Mouse (Mus musculus) forebrain, embryonic 16.5 days (tissue): ENCODE results near the gene Pnrc1. TPM values are rescaled to one million over a fixed set of nuclear protein-coding genes. Genes with fewer than 3 reads are reported as not detected.

Experiments used
- ATAC-seq: fragments of 200-750 bp; cut with Nextera tagmentation; 2 replicates; pipeline ENCODE4 v1.8.0; 2017; ENCODE audit warnings: mild to moderate bottlenecking, moderate library complexity
- H3K27ac ChIP-seq: fragments of 300-500 bp; sonication (generic); 2 replicates; pipeline ENCODE4 v1.5.1; 2014; ENCODE audit warnings: low read length, control low read depth
- H3K27me3 ChIP-seq: fragments of 300-500 bp; sonication (generic); replicated peaks from 2 replicates; pipeline ENCODE4 v1.6.1; 2014; ENCODE audit warnings: low read length; ENCODE audit not compliant: control insufficient read depth, insufficient read depth
- H3K36me3 ChIP-seq: fragments of 300-500 bp; sonication (generic); 2 replicates; pipeline ENCODE4 v1.6.1; 2014; ENCODE audit not compliant: control insufficient read depth, insufficient read depth
- H3K4me1 ChIP-seq: fragments of 300-500 bp; sonication (generic); replicated peaks from 2 replicates; pipeline ENCODE4 v1.6.1; 2014; ENCODE audit warnings: low read length; ENCODE audit not compliant: control insufficient read depth, insufficient read depth
- H3K4me2 ChIP-seq: fragments of 300-500 bp; sonication (generic); 2 replicates; pipeline ENCODE4 v1.6.1; 2014; ENCODE audit warnings: mild to moderate bottlenecking, low read length, control low read depth
- H3K4me3 ChIP-seq: fragments of 300-500 bp; sonication (generic); replicated peaks from 2 replicates; pipeline ENCODE4 v1.5.1; 2014; ENCODE audit warnings: mild to moderate bottlenecking, low read length, control low read depth
- H3K9ac ChIP-seq: fragments of 300-500 bp; sonication (generic); replicated peaks from 2 replicates; pipeline ENCODE4 v1.6.1; 2014; ENCODE audit warnings: low read depth, low read length, control low read depth
- H3K9me3 ChIP-seq: fragments of 300-500 bp; sonication (generic); 2 replicates; pipeline ENCODE4 v1.6.1; 2016; ENCODE audit warnings: low read length; ENCODE audit not compliant: control insufficient read depth
- WGBS: fragments of 180-500 bp; shearing (Covaris S2); extraction: QIAGEN DNeasy Blood & Tissue Kit; methylation state at CpG from one replicate; pipeline ENCODE4 v1.1.7; 2014; 5-methylcytosine and 5-hydroxymethylcytosine counted together
- polyA plus RNA-seq: library from polyadenylated mRNA; unstranded; fragments of >200 nt; fragmentation: Nextera tagmentation; extraction: Ambion mirVana; gene quantifications from 2 replicates; pipeline ENCODE4 v1.2.1, GENCODE M21; 2015

Pnrc1 gene
- polyA plus RNA-seq, 1 experiment from 2014 or later, result 77.6 TPM

GRCm38 (mm10) chr4:33249716-33250230 is 40.2 kb downstream of the Pnrc1 start:
- Histone ChIP-seq H3K9ac (no peak overlapping the region), H3K27ac (no peak overlapping the region), H3K9me3 (no peaks in the 10 kb centered on the region), H3K4me1 (peaks cover 22% of the 10 kb centered on the region), H3K27me3 (no peaks in the 10 kb centered on the region), H3K36me3 (peaks cover 10% of the 10 kb centered on the region; the same call in 1 of the 2 replicates), H3K4me2 (no peak overlapping the region), H3K4me3 (no peak overlapping the region)
- 50% methylated on average over 1 of the region's 1 CpGs for WGBS
- no peak for ATAC-seq

GRCm38 (mm10) chr4:33248915-33249314 is 41.0 kb downstream of the Pnrc1 start:
- Histone ChIP-seq H3K9ac (peak overlapping the region; percentile 79), H3K27me3 (no peaks in the 10 kb centered on the region), H3K36me3 (peaks cover 10% of the 10 kb centered on the region), H3K9me3 (no peaks in the 10 kb centered on the region), H3K4me2 (peak overlapping the region; percentile 66), H3K4me1 (peaks cover 24% of the 10 kb centered on the region), H3K4me3 (peak overlapping the region; percentile 95), H3K27ac (peak overlapping the region; percentile 99)
- no peak for ATAC-seq
- 0% methylated on average over 4 of the region's 4 CpGs for WGBS

- H3K9me3 ChIP-seq, result no peaks in the 10 kb centered on the region
- peak overlapping the region; percentile 95 for H3K9ac ChIP-seq
- no peaks in the 10 kb centered on the region for H3K27me3 ChIP-seq
- peak overlapping the region; percentile 99 for H3K27ac ChIP-seq
- H3K4me3 ChIP-seq, result peak overlapping the region; percentile 95
- H3K4me2 ChIP-seq, result peak overlapping the region; percentile 66
- ATAC-seq, result peak; percentile 94
- WGBS, result under 1% methylated on average over 85 of the region's 88 CpGs
- peaks cover 11% of the 10 kb centered on the region for H3K36me3 ChIP-seq
- H3K4me1 ChIP-seq, result peaks cover 24% of the 10 kb centered on the region
Observed at GRCm38 (mm10) chr4:33248062-33248889, 41.7 kb downstream of the Pnrc1 start.

GRCm38 (mm10) chr4:33247479-33248053 is 42.4 kb downstream of the Pnrc1 start:
- Histone ChIP-seq H3K27ac (peak overlapping the region; percentile 99), H3K27me3 (no peaks in the 10 kb centered on the region)
- under 1% methylated on average over 57 of the region's 60 CpGs for WGBS

GRCm38 (mm10) chr4:33245853-33246395 is 44.0 kb downstream of the Pnrc1 start:
- Histone ChIP-seq H3K4me1 (peaks cover 24% of the 10 kb centered on the region), H3K36me3 (peaks cover 14% of the 10 kb centered on the region), H3K9ac (no peak overlapping the region), H3K27me3 (no peaks in the 10 kb centered on the region), H3K4me3 (no peak overlapping the region; the same call in 1 of the 2 replicates), H3K4me2 (peak overlapping the region; percentile 29), H3K27ac (no peak overlapping the region), H3K9me3 (no peaks in the 10 kb centered on the region)
- ATAC-seq, result no peak
- 90% methylated on average over 14 of the region's 14 CpGs for WGBS

More at GRCm38 (mm10) chr4:33247479-33248053, 42.4 kb downstream of the Pnrc1 start:
- Histone ChIP-seq H3K36me3 (peaks cover 14% of the 10 kb centered on the region), H3K9me3 (no peaks in the 10 kb centered on the region), H3K4me3 (peak overlapping the region; percentile 95), H3K9ac (peak overlapping the region; percentile 95), H3K4me2 (peak overlapping the region; percentile 59), H3K4me1 (peaks cover 24% of the 10 kb centered on the region)
- peak; percentile 91 for ATAC-seq

GRCm38 (mm10) chr4:33243921-33244320 is 46.0 kb downstream of the Pnrc1 start:
- no peak overlapping the region for H3K4me3 ChIP-seq
- H3K27me3 ChIP-seq, result no peaks in the 10 kb centered on the region
- no peaks in the 10 kb centered on the region for H3K9me3 ChIP-seq
- 83% methylated on average over 4 of the region's 4 CpGs for WGBS
- peaks cover 19% of the 10 kb centered on the region for H3K4me1 ChIP-seq
- H3K9ac ChIP-seq, result no peak overlapping the region
- no peak overlapping the region for H3K4me2 ChIP-seq
- H3K27ac ChIP-seq, result no peak overlapping the region
- peaks cover 14% of the 10 kb centered on the region for H3K36me3 ChIP-seq
- no peak for ATAC-seq

GRCm38 (mm10) chr4:33243016-33243758 is 46.8 kb downstream of the Pnrc1 start:
- Histone ChIP-seq H3K9me3 (no peaks in the 10 kb centered on the region), H3K27ac (peak overlapping the region; percentile 19; the same call in 1 of the 2 replicates), H3K36me3 (peaks cover 14% of the 10 kb centered on the region), H3K9ac (no peak overlapping the region), H3K27me3 (no peaks in the 10 kb centered on the region), H3K4me3 (no peak overlapping the region), H3K4me2 (no peak overlapping the region), H3K4me1 (peaks cover 18% of the 10 kb centered on the region)
- no peak for ATAC-seq
- WGBS, result 81% methylated on average over 12 of the region's 12 CpGs

GRCm38 (mm10) chr4:33242536-33242935 is 47.4 kb downstream of the Pnrc1 start:
- H3K4me2 ChIP-seq, result no peak overlapping the region
- peaks cover 18% of the 10 kb centered on the region for H3K4me1 ChIP-seq
- no peaks in the 10 kb centered on the region for H3K9me3 ChIP-seq
- H3K27me3 ChIP-seq, result no peaks in the 10 kb centered on the region
- no peak overlapping the region for H3K27ac ChIP-seq
- H3K36me3 ChIP-seq, result peaks cover 14% of the 10 kb centered on the region
- 39% methylated on average over 5 of the region's 5 CpGs for WGBS
- no peak overlapping the region for H3K4me3 ChIP-seq
- no peak for ATAC-seq
- H3K9ac ChIP-seq, result no peak overlapping the region
